Mouse (Mus musculus) testis, adult 2 months (tissue): ENCODE data around the gene Fam213b. TPM values are rescaled to one million over a fixed set of nuclear protein-coding genes. Genes with fewer than 3 reads are reported as not detected.

Source experiments
- H3K27ac ChIP-seq: fragments of 200-500 bp; 2 replicates; pipeline ENCODE4 v1.5.1; 2012; ENCODE audit warnings: low read depth, low read length; ENCODE audit not compliant: control insufficient read depth, insufficient read depth
- H3K27me3 ChIP-seq: fragments of 200-500 bp; 2 replicates; pipeline ENCODE4 v1.6.1; 2012; ENCODE audit warnings: mild to moderate bottlenecking, low read length, moderate library complexity; ENCODE audit not compliant: control insufficient read depth, insufficient read depth
- H3K36me3 ChIP-seq: fragments of 200-500 bp; 2 replicates; pipeline ENCODE4 v1.6.1; 2012; ENCODE audit warnings: mild to moderate bottlenecking, low read length; ENCODE audit not compliant: control insufficient read depth, insufficient read depth
- H3K4me1 ChIP-seq: fragments of 200-500 bp; 2 replicates; pipeline ENCODE4 v1.6.1; 2012; ENCODE audit warnings: low read length; ENCODE audit not compliant: control insufficient read depth, insufficient read depth
- H3K4me3 ChIP-seq: fragments of 200-500 bp; 2 replicates; pipeline ENCODE4 v1.5.1; 2012; ENCODE audit warnings: low read depth, mild to moderate bottlenecking, low read length, moderate library complexity, mixed read lengths; ENCODE audit not compliant: control insufficient read depth
- CTCF ChIP-seq: fragments of 200-500 bp; IDR thresholded peaks from 2 replicates; pipeline ENCODE4 v1.5.1; 2012; ENCODE audit warnings: low read depth, mild to moderate bottlenecking, inconsistent platforms, low read length, moderate library complexity; ENCODE audit not compliant: control insufficient read depth, insufficient read depth, insufficient replicate concordance
- POLR2A ChIP-seq: fragments of 200-500 bp; IDR thresholded peaks from 2 replicates; pipeline ENCODE4 v1.6.1; 2012; ENCODE audit warnings: low read depth, mild to moderate bottlenecking, inconsistent platforms, low read length, moderate library complexity; ENCODE audit not compliant: control insufficient read depth
- polyA plus RNA-seq: library from polyadenylated mRNA; depleted of rRNA; stranded (reverse); fragments of >200 nt; gene quantifications from 2 replicates; pipeline ENCODE4 v1.2.3, GENCODE M21; 2012; rRNA removed

Gene Fam213b
- 1.6 and 1.7 TPM in 2 replicates for polyA plus RNA-seq

DNA sequence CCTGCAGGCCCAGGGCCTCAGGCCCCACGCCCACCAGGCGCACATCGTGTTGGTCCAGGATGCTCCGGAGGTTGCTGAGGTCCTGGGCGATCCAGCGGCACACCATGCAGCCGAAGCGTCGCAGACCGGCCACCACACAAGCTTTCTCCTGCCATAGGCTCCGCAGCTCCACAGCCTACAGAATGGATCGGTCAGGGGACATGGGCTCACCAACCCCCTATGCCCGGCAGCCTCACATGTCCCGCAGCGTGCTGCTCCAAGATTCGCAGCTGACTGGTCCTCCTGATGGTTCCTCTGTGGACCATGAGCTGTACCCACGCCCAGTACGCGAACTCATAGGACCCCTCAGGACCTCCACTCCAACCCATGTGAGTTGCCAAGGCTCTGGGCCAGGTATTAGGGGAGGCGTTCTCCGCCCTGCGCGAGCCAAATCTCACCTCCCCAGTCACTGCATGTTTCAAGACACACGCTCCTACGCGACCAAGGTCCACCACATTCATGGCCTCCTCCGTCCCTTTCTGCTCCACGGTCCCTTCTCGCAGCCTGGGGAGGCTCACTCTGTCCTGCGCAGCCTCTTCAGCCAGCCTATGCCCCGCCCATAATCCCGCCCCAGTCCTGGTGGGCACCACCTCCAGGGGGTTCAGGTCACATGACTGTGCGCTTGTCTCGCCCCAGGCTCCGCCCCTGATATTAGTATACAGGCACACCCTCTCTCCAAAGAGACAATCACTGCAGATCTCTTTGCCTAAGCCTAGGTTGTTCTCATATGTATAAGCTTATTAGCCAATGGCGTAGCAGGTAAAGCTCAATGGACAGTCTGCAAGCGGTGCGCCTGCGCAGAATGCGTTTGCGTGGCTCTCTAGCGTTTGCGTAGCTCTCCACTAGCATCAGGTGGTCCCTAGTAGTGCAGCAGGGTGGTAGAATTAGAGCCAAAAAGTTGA, at the start of gene Fam213b:
Fam213b (minus strand) TSS at position 630 of the 941 bp plus-strand sequence.
- Histone ChIP-seq H3K27me3 (no peaks in the 10 kb centered on the region), H3K4me1 (peaks cover 4% of the 10 kb centered on the region), H3K27ac (no peak within 1 kb of the TSS), H3K4me3 (peak within 1 kb of the TSS; percentile 62), H3K36me3 (no peaks in the 10 kb centered on the region)
- TF ChIP-seq POLR2A (peak; percentile 55; the same call in 1 of the 2 replicates), CTCF (no peak)

DNA sequence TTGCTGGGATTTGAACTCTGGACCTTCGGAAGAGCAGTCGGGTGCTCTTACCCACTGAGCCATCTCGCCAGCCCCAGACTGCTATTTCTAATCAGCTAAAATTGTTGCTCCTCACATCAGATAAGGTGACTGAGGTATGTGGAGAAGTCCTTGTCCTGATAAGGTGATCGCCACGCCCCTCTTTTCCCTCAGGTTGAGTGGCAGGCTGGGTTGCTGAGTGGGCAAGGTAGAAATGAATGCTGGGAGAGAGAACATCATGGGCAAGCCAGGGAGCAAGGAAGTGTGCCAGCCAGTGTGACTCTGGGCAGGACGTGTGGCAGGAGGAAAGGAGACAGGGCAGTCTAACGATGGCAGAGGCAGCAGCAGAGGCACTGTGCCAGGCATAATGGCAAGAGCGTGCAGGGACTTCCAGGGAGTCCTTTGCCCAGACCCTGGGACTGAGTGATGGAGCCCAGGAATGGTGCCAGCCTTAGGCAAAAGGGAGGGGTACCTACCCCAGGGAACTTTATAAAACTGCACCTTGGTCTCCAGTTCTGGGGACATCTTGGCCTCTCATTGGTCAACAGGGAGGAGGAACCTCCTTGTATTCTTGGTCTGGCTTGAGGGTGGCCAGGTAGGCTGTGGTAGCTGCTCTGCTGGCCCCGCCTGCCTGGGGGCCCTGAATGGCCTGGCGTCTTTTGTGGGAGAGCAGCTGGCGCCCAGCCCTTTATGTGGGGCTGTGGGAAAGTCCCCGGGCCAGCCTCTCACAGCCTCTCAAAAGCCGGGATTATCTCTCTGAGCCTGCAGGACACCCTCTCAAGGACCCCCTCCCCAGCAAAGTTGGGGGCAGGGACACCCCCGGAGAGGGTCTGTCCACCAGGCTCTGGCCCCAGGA, 49.4 kb upstream of the Fam213b start:
- Histone ChIP-seq H3K27me3 (no peaks in the 10 kb centered on the region), H3K4me3 (no peak overlapping the region), H3K36me3 (no peaks in the 10 kb centered on the region), H3K4me1 (peaks cover 13% of the 10 kb centered on the region), H3K27ac (no peak overlapping the region)
- no peak for TF ChIP-seq CTCF
- no peak for TF ChIP-seq POLR2A

DNA sequence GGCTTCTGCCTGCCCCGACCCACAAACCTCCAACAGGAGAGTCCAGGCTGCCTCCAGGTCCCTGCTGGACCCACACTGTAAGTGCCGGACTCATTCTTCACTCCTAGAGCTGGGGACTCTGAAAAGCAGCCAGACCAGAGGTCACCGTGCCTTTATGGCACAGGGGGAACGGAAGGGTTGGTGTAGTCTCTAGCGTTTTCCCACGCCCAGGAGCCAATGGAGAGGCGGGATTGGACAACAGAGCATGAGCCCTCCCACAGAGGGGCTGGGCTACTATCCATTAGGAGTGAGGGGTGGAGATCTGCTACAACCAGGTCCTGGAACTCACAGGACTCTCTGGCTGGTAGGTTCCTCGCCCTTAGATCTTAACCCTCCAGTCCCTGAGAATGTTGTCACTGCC, 47.4 kb upstream of the Fam213b start:
- TF ChIP-seq CTCF: no peak
- no peak for TF ChIP-seq POLR2A
- Histone ChIP-seq H3K36me3 (no peaks in the 10 kb centered on the region), H3K27ac (no peak overlapping the region), H3K4me1 (peaks cover 6% of the 10 kb centered on the region), H3K4me3 (no peak overlapping the region), H3K27me3 (no peaks in the 10 kb centered on the region)

DNA sequence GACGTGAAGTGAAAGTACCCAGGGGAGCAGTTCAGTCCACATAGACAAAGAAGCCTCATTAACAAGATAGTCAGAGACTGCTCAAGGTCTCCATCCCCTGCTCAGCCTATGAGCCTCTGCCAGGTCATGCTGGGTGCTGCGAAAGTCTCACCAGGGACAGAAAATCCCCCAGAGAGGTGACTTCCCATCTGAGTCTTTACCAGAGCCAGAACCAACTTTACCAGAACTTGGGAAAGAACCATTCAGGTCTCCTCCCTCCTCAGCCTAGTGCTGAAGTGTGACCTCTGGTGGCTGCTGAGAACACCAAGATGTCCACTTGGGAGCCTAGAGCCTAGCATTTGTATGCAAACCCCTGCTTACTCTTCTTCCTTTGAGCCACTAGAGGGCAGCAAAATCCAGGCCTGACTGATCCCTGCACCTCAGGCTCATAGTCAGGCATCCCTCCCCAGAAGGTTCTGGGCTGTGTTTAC, 45.2 kb upstream of the Fam213b start:
- H3K27ac ChIP-seq: no peak overlapping the region
- no peaks in the 10 kb centered on the region for H3K27me3 ChIP-seq
- TF ChIP-seq CTCF (peak; percentile 72; the same call in 1 of the 2 replicates), POLR2A (no peak)
- no peaks in the 10 kb centered on the region for H3K36me3 ChIP-seq
- peaks cover 6% of the 10 kb centered on the region for H3K4me1 ChIP-seq
- no peak overlapping the region for H3K4me3 ChIP-seq

DNA sequence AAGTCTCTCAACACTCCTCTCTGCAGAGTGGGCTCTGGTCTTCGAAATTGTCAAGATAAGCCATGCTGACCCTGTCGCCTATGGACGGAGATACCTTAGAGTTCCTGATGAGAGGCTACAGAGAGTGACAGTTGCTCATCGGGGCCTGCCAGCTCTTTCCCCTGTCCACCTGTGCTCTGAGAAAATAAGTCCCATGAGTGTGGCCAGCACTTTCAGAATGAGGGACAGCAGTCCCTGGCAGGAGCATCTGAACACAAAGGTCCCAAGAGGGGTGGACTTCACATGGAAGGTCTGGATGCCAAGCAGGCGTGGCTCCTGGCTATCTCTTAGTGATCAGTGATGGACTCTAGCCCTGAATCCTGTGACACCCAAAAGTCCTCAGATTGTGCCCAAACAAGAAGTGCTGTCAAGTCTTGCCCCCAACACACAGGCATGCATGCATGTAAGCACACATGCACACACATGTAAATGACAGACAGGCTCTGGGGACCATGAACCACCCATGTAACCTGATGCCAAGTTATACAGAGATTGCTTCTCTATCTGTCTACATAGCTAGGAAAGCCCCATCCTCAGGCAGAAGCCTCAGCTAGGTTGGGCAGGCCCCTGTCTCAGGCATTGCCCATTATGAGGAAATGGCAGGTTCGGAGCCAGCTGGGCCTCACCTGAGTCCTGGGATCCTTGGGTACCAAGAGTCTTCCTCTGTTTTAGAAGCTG, 44.5 kb upstream of the Fam213b start:
- Histone ChIP-seq H3K27ac (no peak overlapping the region), H3K27me3 (no peaks in the 10 kb centered on the region), H3K4me1 (peaks cover 6% of the 10 kb centered on the region), H3K36me3 (no peaks in the 10 kb centered on the region), H3K4me3 (no peak overlapping the region)
- TF ChIP-seq POLR2A (no peak), CTCF (no peak)

DNA sequence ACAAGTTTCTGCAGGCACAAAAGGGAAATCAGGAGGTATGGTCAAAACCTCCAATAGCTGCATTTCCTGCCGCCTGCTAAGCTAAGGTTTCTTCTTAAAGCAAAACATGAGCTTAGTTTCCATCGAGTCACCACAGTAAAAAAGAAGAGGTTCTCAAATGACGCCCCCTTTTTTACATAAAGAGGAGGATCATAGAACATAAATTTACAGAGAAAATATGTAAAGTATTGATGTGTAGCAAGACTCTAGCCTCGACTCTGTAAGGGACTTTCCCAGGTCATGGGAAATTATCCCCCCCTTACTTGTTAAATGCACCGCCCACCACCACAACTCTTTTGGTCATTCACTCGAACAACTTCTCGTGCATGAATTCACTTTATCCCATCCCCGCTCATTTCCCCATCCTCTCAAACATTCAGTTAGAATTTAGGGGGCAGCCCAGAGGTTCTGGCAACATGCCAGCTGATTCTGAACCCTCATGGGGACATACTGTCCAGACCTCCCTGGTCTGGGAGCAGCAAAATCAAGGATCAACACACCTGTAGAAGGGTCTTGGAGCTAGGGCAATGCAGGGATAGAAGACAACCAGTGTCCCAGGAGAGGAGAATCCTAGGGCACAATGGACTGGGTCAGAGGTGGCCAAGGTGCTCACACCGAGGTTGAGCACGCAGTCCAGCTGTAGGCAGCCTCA, 43.8 kb upstream of the Fam213b start:
- TF ChIP-seq CTCF: no peak
- TF ChIP-seq POLR2A: no peak
- peaks cover 6% of the 10 kb centered on the region for H3K4me1 ChIP-seq
- H3K27me3 ChIP-seq: no peaks in the 10 kb centered on the region
- H3K36me3 ChIP-seq: no peaks in the 10 kb centered on the region
- H3K4me3 ChIP-seq: no peak overlapping the region
- no peak overlapping the region for H3K27ac ChIP-seq
